Mouse (Mus musculus): ENCODE data around the gene Rab24.

Rab24 gene

DNA sequence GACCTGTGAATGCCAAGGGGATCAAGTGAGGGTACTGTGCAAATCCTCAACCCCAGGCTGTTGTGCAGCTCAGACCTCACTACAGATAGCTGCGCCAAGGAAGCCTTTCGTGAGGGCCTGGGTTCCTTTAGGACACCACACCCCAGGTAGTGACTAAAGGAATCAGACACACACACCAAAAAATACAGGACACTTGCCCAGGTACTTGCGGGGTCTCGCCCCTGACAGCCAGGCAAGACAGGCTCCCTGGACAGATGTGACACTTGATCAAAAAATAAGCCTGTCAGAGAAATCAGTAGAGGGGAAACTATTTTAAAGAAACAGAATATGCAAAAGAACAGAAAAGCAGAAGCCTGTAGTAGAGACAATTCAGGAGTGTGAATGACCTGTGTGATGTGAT lies 6.9 kb upstream of the Rab24 start:
- DNase-seq = no peak

GRCm38 (mm10) chr13:55328171-55328570 lies 6.4 kb upstream of the Rab24 start:
- no peak for DNase-seq

DNA sequence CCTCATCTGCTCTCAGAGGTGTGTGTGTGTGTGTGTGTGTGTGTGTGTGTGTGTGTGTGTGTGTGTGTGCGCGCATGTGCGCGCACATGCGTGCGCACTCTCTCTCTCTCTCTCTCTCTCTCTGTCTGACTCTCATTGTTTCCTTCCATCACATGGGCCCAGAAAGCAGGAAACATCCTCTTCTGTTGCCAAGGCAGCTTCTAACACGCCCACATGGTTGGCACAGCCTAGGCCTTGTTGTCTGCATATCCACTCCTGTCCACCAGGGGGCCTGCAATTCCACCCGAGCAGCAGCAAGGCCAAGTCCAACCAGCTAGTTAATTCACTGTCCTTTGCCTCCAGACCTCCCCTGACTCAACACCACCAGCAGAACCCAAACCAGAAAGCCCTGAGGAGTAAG lies 5.9 kb upstream of the Rab24 start:
- peak; percentile 84 for DNase-seq

DNA sequence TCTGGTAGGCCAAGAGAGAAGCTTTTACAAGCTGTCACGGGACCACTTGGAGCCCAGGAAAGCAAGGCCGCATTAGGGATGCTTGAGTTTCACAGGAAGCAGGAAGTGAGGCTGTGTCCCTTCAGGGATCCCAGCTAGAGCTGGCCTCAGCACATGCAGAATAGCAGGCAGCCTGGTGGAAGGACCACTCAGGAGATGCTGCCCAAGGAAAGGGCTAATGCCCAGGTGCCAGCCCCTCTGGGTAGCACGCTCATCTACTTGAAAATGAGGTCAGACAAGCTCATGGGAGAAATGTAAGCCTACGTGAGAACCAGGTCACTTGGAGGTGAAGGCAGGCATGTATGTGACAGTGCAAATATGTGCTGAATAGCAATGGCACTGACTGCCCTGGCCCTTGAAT lies 5.4 kb upstream of the Rab24 start:
- no peak for DNase-seq

DNA sequence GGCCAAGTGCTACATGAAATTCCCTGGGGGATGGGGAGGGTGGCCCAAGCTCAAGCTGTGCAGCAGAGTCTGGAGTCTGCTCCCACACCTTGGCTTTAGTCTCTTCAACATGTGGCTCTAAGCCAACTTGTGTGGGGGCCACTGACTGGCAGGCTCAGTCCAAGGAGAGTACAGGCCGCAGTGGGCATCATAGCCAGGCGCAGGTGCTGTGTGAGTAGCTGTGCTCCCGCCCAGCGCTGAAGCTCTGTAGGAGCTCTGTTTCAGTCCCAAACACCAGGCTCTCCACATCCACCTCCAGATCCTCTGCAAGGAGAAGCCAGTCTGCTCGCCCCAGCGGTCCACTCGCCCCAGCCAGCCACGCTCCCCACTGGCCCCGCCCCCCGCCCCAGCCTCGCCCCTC lies 3.9 kb upstream of the Rab24 start:
- DNase-seq = no peak

- DNase-seq = peak; percentile 58
These were observed 532 bp upstream of the Rab24 start for GRCm38 (mm10) chr13:55322130-55322825.

GRCm38 (mm10) chr13:55319931-55320533 lies 1.7 kb downstream of the Rab24 start, which contains the start of gene Prelid1:
Gene Prelid1, plus strand, starts transcription at chr13:55320500.
- DNase-seq = peak; percentile 60

DNA sequence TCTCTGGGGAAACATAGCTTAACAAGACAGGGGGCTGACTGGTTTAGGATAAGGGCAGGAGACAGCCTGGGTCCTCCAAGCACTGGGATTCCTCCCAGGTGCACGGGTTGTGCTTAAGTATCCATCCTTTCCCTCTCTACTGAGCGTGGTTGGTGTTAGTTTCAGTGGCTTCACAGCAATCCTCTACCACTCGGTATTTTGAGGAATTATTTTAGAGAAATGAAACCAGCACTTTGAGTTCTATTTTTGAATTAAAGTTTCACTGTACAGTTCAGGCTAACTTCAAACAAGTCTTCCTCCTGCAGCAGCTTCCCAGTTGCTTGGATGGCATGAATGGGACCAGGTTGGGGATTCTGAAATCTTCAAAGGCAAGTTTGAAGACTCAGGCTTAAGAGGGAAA lies 3.4 kb downstream of the Rab24 start:
- DNase-seq = no peak

DNA sequence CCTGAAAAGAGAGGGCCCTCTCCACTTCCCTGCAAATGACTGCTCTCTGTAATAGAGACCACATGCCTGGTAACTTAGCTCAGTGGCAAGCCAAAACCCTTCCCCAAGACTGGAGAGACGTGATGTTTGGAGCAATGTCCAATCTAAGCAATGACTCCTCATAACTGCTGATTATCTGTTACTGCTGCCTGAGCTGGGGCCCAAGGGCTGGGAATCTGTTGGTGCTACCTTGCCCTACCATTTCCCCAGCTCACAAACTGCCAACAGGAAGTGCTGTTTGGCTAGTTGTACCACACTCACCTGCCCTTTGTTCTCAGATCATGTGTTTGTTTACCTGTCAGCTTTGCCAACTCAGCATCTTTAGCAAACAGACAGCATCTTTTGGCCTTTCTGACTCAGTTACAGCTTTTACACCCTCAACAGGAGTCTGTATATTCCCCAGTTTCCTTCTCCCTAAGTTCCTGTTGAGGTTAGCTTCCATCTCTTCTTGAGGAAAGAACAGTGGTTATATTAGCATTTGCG lies 6.8 kb downstream of the Rab24 start:
- DNase-seq = no peak

DNA sequence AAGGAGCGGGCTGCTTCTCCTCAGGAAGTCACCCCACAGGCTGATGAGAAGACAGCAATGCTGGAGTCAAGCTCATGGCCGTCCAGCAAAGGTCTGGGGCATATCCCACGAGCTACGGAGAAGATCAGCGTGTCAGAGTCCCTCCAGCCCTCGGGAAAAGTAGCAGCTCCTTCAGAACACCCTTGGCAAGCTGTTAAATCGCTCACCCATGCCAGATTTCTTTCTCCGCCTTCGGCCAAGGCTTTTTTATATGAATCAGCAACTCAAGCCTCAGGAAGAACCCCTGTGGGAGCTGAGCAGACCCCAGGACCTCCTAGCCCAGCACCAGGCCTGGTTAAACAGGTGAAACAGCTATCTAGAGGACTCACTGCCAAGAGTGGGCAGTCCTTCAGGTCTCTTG lies 8.7 kb downstream of the Rab24 start:
- DNase-seq = no peak

DNA sequence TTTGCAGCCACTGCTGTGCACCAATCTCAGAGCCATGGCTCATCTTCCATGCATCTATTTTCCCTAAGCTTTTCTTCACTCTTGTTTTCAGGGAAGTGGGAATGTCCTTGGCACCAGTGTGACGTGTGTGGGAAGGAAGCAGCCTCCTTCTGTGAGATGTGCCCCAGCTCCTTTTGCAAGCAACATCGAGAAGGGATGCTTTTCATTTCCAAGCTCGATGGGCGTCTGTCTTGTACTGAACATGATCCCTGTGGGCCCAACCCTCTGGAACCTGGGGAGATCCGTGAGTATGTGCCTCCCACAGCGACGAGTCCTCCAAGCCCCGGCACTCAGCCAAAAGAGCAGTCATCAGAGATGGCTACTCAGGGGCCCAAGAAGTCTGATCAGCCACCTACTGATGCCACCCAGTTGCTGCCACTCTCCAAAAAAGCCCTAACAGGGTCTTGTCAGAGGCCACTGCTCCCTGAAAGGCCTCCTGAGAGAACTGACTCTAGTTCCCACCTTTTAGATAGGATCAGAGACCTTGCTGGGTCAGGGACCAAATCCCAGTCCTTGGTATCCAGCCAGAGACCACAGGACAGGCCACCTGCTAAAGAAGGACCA lies 9.6 kb downstream of the Rab24 start:
- no peak for DNase-seq

- DNase-seq = no peak
These were observed 20.8 kb downstream of the Rab24 start for GRCm38 (mm10) chr13:55300913-55301312.

DNA sequence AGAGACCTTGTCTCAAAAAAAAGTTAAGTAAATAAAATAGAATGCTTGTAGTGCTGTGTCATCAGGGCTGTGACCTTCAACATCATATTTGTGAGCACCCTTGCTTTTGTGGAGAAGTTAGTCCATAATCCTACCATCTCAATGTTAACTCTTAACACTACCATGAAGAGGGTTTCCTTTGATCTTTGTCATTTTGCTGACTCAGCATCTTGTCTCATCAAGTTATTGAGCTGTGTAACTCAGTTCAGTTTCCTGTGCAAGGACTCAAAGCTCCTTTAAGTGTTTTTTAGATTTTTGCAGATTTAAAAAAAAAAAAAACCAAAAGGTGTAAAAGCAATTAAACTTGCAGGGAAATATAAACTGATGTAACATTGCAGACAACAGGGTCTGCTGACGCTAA lies 25.0 kb downstream of the Rab24 start:
- DNase-seq = no peak

DNA sequence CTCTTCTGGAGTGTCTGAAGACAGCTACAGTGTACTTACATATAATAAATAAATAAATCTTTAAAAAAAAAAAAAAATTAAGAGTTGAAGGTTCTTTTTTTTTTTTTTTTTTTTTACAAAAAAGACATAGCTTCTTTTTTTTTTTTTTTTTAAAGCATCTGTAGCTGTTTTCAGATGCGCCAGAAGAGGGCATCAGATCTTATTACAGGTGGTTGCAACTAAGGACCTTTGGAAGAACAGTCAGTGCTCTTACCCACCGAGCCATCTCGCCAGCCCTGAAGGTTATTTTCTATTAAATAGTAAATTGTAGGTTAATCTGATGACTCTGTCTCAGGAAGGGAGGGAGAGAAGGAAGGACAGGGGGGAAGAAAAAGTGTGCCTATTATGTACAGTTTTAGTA lies 32.9 kb downstream of the Rab24 start:
- DNase-seq = no peak

- no peak for DNase-seq
These were observed 44.1 kb downstream of the Rab24 start for GRCm38 (mm10) chr13:55277646-55278045.

DNA sequence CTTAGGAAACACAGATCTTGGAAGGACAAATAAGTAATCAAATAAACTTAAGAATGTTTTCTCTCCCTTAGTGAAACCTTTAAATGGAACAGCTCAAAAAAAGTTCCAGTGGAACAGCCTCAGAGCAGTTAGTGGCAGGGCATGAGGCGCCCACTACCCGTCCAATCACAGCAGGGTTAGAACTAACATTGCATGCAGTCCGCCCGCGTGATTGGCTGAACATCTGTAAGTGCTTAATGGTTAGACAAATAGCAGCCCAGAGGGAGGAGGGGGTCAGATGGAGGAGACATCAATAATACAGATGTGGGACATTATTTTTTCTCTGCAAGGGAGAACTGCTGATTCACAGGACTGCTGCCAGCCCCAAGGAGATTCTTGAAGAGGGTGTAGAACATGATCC lies 44.5 kb downstream of the Rab24 start:
- no peak for DNase-seq
